Mouse (Mus musculus) midbrain, embryonic 14.5 days (tissue): ENCODE measurements around the gene Tmod1. TPM values are rescaled to one million over a fixed set of nuclear protein-coding genes. Genes with fewer than 3 reads are reported as not detected.

ENCODE experiments used
- ATAC-seq: fragments of 200-750 bp; cut with Nextera tagmentation; 2 replicates; pipeline ENCODE4 v1.8.0; 2017; ENCODE audit warnings: moderate number of reproducible peaks, moderate library complexity; ENCODE audit not compliant: low FRiP score, low TSS enrichment
- DNase-seq: peaks from one replicate; pipeline ENCODE4 v3.0.0-alpha.2; 2015
- H3K27ac ChIP-seq: fragments of 300-500 bp; sonication (generic); replicated peaks from 2 replicates; pipeline ENCODE4 v1.5.1; 2014; ENCODE audit warnings: mild to moderate bottlenecking, low read depth, low read length, moderate library complexity
- H3K27me3 ChIP-seq: fragments of 300-500 bp; sonication (generic); 2 replicates; pipeline ENCODE4 v1.6.1; 2014; ENCODE audit warnings: low read length, control low read depth, mixed read lengths; ENCODE audit not compliant: control insufficient read depth, insufficient read depth
- H3K36me3 ChIP-seq: fragments of 300-500 bp; sonication (generic); 2 replicates; pipeline ENCODE4 v1.6.1; 2014; ENCODE audit warnings: low read length, control low read depth; ENCODE audit not compliant: control insufficient read depth, insufficient read depth
- H3K4me1 ChIP-seq: fragments of 300-500 bp; sonication (generic); 2 replicates; pipeline ENCODE4 v1.6.1; 2014; ENCODE audit warnings: mild to moderate bottlenecking, antibody characterized with exemption, low read length, control low read depth; ENCODE audit not compliant: control insufficient read depth, insufficient read depth
- H3K4me2 ChIP-seq: fragments of 300-500 bp; sonication (generic); 2 replicates; pipeline ENCODE4 v1.6.1; 2014; ENCODE audit warnings: mild to moderate bottlenecking, low read length, moderate library complexity
- H3K4me3 ChIP-seq: fragments of 300-500 bp; sonication (generic); replicated peaks from 2 replicates; pipeline ENCODE4 v1.5.1; 2014; ENCODE audit warnings: low read depth, low read length
- H3K9ac ChIP-seq: fragments of 300-500 bp; sonication (generic); replicated peaks from 2 replicates; pipeline ENCODE4 v1.6.1; 2014; ENCODE audit warnings: mild to moderate bottlenecking, low read length, moderate library complexity
- H3K9me3 ChIP-seq: fragments of 300-500 bp; sonication (generic); 2 replicates; pipeline ENCODE4 v1.6.1; 2016; ENCODE audit warnings: low read length, control low read depth, mixed read lengths; ENCODE audit not compliant: control insufficient read depth
- WGBS: fragments of 180-500 bp; shearing (Covaris S2); extraction: QIAGEN DNeasy Blood & Tissue Kit; methylation state at CpG from one replicate; pipeline ENCODE4 v1.1.7; 2014; 5-methylcytosine and 5-hydroxymethylcytosine counted together
- polyA plus RNA-seq: library from polyadenylated mRNA; unstranded; fragments of >200 nt; fragmentation: Nextera tagmentation; extraction: Ambion mirVana; gene quantifications from 2 replicates; pipeline ENCODE4 v1.2.1, GENCODE M21; 2014

Gene Tmod1
- polyA plus RNA-seq, 1 experiment from 2014 or later = 0.76 TPM

DNA sequence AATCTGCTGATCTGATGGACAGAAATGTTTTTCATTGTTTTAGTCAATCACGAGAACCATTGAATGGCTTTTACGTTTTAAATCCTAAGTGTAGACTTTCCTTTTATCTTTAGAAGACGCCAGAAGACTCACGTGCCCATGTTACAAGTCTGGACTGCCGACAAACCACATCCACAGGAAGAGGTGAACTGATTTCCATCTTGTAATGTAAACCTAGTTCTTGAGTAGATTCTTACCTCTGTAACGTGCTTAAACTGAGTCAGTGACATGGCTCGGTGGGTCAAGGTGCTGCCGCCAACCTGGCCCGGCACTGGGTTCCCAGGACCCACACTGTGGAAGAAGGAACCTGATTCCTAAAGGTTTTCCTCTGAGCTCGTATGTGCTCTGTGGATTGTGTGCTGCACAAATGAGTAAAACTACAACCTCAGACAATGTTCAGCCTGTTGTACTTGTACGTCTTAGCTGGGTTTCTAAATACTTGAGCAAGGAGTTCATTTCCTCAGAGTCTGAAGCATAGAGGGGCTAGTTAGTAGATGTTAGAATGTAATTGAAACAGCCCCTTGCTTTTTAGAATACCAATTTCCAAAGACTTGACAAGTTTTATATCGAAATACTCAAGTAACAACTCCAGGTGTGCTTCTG, 113.3 kb downstream of the Tmod1 start:
- H3K36me3 ChIP-seq = peaks cover 88% of the 10 kb centered on the region
- H3K27ac ChIP-seq = no peak overlapping the region
- H3K9ac ChIP-seq = no peak overlapping the region
- H3K27me3 ChIP-seq = no peaks in the 10 kb centered on the region
- 95% methylated on average over 12 of the region's 12 CpGs for WGBS
- H3K4me1 ChIP-seq = no peaks in the 10 kb centered on the region
- no peak for ATAC-seq
- H3K4me3 ChIP-seq = no peak overlapping the region
- no peaks in the 10 kb centered on the region for H3K9me3 ChIP-seq
- no peak for DNase-seq
- H3K4me2 ChIP-seq = no peak overlapping the region

DNA sequence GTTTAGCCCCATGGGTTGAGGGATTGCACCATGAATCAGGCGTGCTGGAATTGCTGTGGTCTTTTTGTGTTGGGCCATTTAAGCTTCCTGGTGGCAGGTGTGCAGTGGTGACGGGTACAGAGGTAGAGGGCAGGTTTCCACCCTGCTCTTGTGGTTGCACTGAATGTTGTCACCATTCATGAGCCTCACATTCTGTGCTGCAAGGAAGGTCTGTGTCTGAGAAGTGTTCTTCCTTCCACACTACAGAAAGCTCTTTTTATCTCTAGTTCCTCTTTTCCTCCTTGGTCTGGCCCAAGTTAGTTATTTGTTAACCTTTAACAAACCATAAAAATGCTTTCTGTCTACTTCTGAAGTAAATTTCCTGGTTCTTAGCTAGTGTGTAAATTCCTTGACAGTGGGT, 125.3 kb downstream of the Tmod1 start:
- Histone ChIP-seq H3K4me2 (no peak overlapping the region), H3K36me3 (peaks cover 90% of the 10 kb centered on the region), H3K27me3 (no peaks in the 10 kb centered on the region), H3K27ac (no peak overlapping the region), H3K4me3 (no peak overlapping the region), H3K9me3 (no peaks in the 10 kb centered on the region), H3K9ac (no peak overlapping the region), H3K4me1 (no peaks in the 10 kb centered on the region)
- WGBS = 88% methylated on average over 2 of the region's 2 CpGs
- no peak for ATAC-seq
- no peak for DNase-seq

Other genes starting within 250 kb of the Tmod1 start
- gene Aldh1b1, start 239.9 kb upstream of the Tmod1 start, polyA plus RNA-seq = 14.7 and 15.2 TPM in 2 replicates
- 112 and 143 TPM in 2 replicates for gene Igfbpl1, start 212.0 kb upstream of the Tmod1 start, polyA plus RNA-seq
- gene Stra6l, start 190.3 kb upstream of the Tmod1 start, polyA plus RNA-seq = 1.1 and 1.7 TPM in 2 replicates
- gene Ccdc180, start 148.6 kb upstream of the Tmod1 start, polyA plus RNA-seq = 0.07 and 0.14 TPM in 2 replicates
- 18.8 and 24.7 TPM in 2 replicates for gene Tdrd7, start 73.6 kb upstream of the Tmod1 start, polyA plus RNA-seq
- 72.7 and 100 TPM in 2 replicates for gene Ncbp1, start 99.7 kb downstream of the Tmod1 start, polyA plus RNA-seq
- gene Tstd2, start 99.8 kb downstream of the Tmod1 start, polyA plus RNA-seq = 23.5 and 24.6 TPM in 2 replicates
- 33.3 and 34.5 TPM in 2 replicates for gene Xpa, start 157.4 kb downstream of the Tmod1 start, polyA plus RNA-seq